Mouse (Mus musculus) MEL (cell line): ENCODE measurements around the gene Fbxl16. TPM values are rescaled to one million over a fixed set of nuclear protein-coding genes. Genes with fewer than 3 reads are reported as not detected.

Source experiments
- DNase-seq: peaks from one replicate; pipeline ENCODE4 v3.0.0; 2011; ENCODE audit warnings: low read depth, low spot score
- H3K27ac ChIP-seq: 2 replicates; pipeline ENCODE4 v1.5.1; 2012; ENCODE audit warnings: low read depth, mild to moderate bottlenecking, control low read depth, low read length, moderate library complexity; ENCODE audit not compliant: control insufficient read depth
- H3K27me3 ChIP-seq, 2 experiments: fragments of 150-350 bp in 1 of 2; sonication (generic) in 1 of 2; 2 replicates each; pipeline ENCODE4 v1.6.1; 2012; ENCODE audit warnings: low read length in 2 of 2, mild to moderate bottlenecking in 2 of 2, improper control_type of control experiment in 1 of 2, moderate library complexity in 1 of 2; ENCODE audit not compliant: insufficient read depth in 2 of 2, control insufficient read depth in 1 of 2
- H3K36me3 ChIP-seq, 2 experiments: 2 replicates each; pipeline ENCODE4 v1.6.1; 2012 to 2014; ENCODE audit warnings: low read length in 2 of 2, improper control_type of control experiment in 1 of 2, inconsistent platforms in 1 of 2, mild to moderate bottlenecking in 1 of 2; ENCODE audit not compliant: insufficient read depth in 2 of 2, control insufficient read depth in 1 of 2
- H3K4me1 ChIP-seq, 2 experiments: fragments of 150-350 bp in 1 of 2; sonication (generic) in 1 of 2; 2 replicates each; pipeline ENCODE4 v1.6.1; 2012; ENCODE audit warnings: low read length in 2 of 2, improper control_type of control experiment in 1 of 2, mild to moderate bottlenecking in 1 of 2; ENCODE audit not compliant: insufficient read depth in 2 of 2, control insufficient read depth in 1 of 2
- H3K4me3 ChIP-seq, 2 experiments: fragments of 150-350 bp in 1 of 2; sonication (generic) in 1 of 2; 2 replicates each; pipeline ENCODE4 v1.5.1; 2012; ENCODE audit warnings: low read depth in 2 of 2, low read length in 2 of 2, mild to moderate bottlenecking in 2 of 2, moderate library complexity in 2 of 2, control low read depth in 1 of 2, improper control_type of control experiment in 1 of 2; ENCODE audit not compliant: control insufficient read depth in 1 of 2, insufficient read depth in 1 of 2
- H3K79me2 ChIP-seq: 2 replicates; pipeline ENCODE4 v1.6.1; 2012; ENCODE audit warnings: mild to moderate bottlenecking, low read length, moderate library complexity; ENCODE audit not compliant: control insufficient read depth, poor library complexity, insufficient read depth
- H3K9ac ChIP-seq: 2 replicates; pipeline ENCODE4 v1.6.1; 2012; ENCODE audit warnings: low read depth, mild to moderate bottlenecking, control low read depth, low read length, moderate library complexity; ENCODE audit not compliant: control insufficient read depth, poor library complexity, severe bottlenecking
- H3K9me3 ChIP-seq: fragments of 150-350 bp; sonication (generic); replicated peaks from 2 replicates; pipeline ENCODE4 v1.6.1; 2012; ENCODE audit warnings: mild to moderate bottlenecking, low read length, improper control_type of control experiment, moderate library complexity; ENCODE audit not compliant: insufficient read depth
- BHLHE40 ChIP-seq: IDR thresholded peaks from 2 replicates; pipeline ENCODE4 v1.6.1; 2012; ENCODE audit warnings: low read depth, mild to moderate bottlenecking, inconsistent platforms, low read length, improper control_type of control experiment, borderline replicate concordance
- CHD2 ChIP-seq: IDR thresholded peaks from 2 replicates; pipeline ENCODE4 v1.6.1; 2011; ENCODE audit warnings: low read length, improper control_type of control experiment
- CTCF ChIP-seq, 3 experiments: IDR thresholded peaks in 2 of 3; conservative IDR thresholded peaks in 1 of 3; 2 replicates each; pipeline ENCODE4 v1.5.1; 2011 to 2012; ENCODE audit warnings: low read length in 3 of 3, low read depth in 2 of 3, mild to moderate bottlenecking in 2 of 3, improper control_type of control experiment in 1 of 3, inconsistent platforms in 1 of 3, mixed read lengths in 1 of 3, moderate library complexity in 1 of 3; ENCODE audit not compliant: control insufficient read depth in 1 of 3, insufficient read depth in 1 of 3, poor library complexity in 1 of 3, severe bottlenecking in 1 of 3
- ELF1 ChIP-seq: IDR thresholded peaks from 2 replicates; pipeline ENCODE4 v1.6.1; 2014; ENCODE audit warnings: low read depth, mild to moderate bottlenecking, inconsistent platforms, low read length, improper control_type of control experiment, moderate library complexity
- EP300 ChIP-seq, 2 experiments: IDR thresholded peaks; 2 replicates each; pipeline ENCODE4 v1.6.1; 2011; ENCODE audit warnings: improper control_type of control experiment in 2 of 2, low read length in 2 of 2, low read depth in 1 of 2, mild to moderate bottlenecking in 1 of 2
- ETS1 ChIP-seq: IDR thresholded peaks from 2 replicates; pipeline ENCODE4 v1.6.1; 2012; ENCODE audit warnings: low read depth, mild to moderate bottlenecking, inconsistent platforms, low read length, improper control_type of control experiment, moderate library complexity
- GABPA ChIP-seq: IDR thresholded peaks from 2 replicates; pipeline ENCODE4 v1.6.1; 2012; ENCODE audit warnings: low read depth, mild to moderate bottlenecking, inconsistent platforms, low read length, improper control_type of control experiment, moderate library complexity
- MAFK ChIP-seq: IDR thresholded peaks from 2 replicates; pipeline ENCODE4 v1.6.1; 2011; ENCODE audit warnings: low read depth, mild to moderate bottlenecking, low read length, improper control_type of control experiment, borderline replicate concordance
- MAZ ChIP-seq: IDR thresholded peaks from 2 replicates; pipeline ENCODE4 v1.6.1; 2012; ENCODE audit warnings: low read depth, mild to moderate bottlenecking, inconsistent platforms, low read length, improper control_type of control experiment
- NRF1 ChIP-seq: IDR thresholded peaks from 2 replicates; pipeline ENCODE4 v1.6.1; 2014; ENCODE audit warnings: low read depth, mild to moderate bottlenecking, inconsistent platforms, low read length, improper control_type of control experiment, moderate library complexity; ENCODE audit not compliant: poor library complexity, insufficient read depth, severe bottlenecking
- POLR2A ChIP-seq, 2 experiments: IDR thresholded peaks; 2 replicates each; pipeline ENCODE4 v1.6.1; 2011 to 2012; ENCODE audit warnings: low read length in 2 of 2, mild to moderate bottlenecking in 2 of 2, control low read depth in 1 of 2, improper control_type of control experiment in 1 of 2, low read depth in 1 of 2, moderate library complexity in 1 of 2; ENCODE audit not compliant: control insufficient read depth in 1 of 2, insufficient read depth in 1 of 2, poor library complexity in 1 of 2
- POLR2AphosphoS2 ChIP-seq: IDR thresholded peaks from 2 replicates; pipeline ENCODE4 v1.6.1; 2011; ENCODE audit warnings: low read length, improper control_type of control experiment
- RCOR1 ChIP-seq: IDR thresholded peaks from 2 replicates; pipeline ENCODE4 v1.6.1; 2012; ENCODE audit warnings: low read depth, mild to moderate bottlenecking, inconsistent platforms, low read length, improper control_type of control experiment
- SMC3 ChIP-seq: IDR thresholded peaks from 2 replicates; pipeline ENCODE4 v1.6.1; 2011; ENCODE audit warnings: low read depth, low read length, improper control_type of control experiment
- TAL1 ChIP-seq: IDR thresholded peaks from 2 replicates; pipeline ENCODE4 v1.6.1; 2012; ENCODE audit warnings: mild to moderate bottlenecking, inconsistent platforms, low read length, moderate library complexity, mixed read lengths
- TBP ChIP-seq: IDR thresholded peaks from 2 replicates; pipeline ENCODE4 v1.8.0; 2011; ENCODE audit warnings: low read depth, low read length, improper control_type of control experiment
- UBTF ChIP-seq: IDR thresholded peaks from 2 replicates; pipeline ENCODE4 v1.6.1; 2012; ENCODE audit warnings: low read depth, mild to moderate bottlenecking, inconsistent platforms, low read length, improper control_type of control experiment, moderate library complexity, borderline replicate concordance; ENCODE audit not compliant: insufficient read depth
- ZKSCAN1 ChIP-seq: IDR thresholded peaks from 2 replicates; pipeline ENCODE4 v1.6.1; 2012; ENCODE audit warnings: low read depth, mild to moderate bottlenecking, inconsistent platforms, low read length, improper control_type of control experiment, moderate library complexity
- ZNF384 ChIP-seq: IDR thresholded peaks from 2 replicates; pipeline ENCODE4 v1.6.1; 2012; ENCODE audit warnings: low read depth, mild to moderate bottlenecking, inconsistent platforms, low read length, improper control_type of control experiment
- polyA plus RNA-seq, 2 experiments: library from polyadenylated mRNA; stranded (reverse) in 1 of 2; unstranded in 1 of 2; fragments of >175 nt in 1 of 2; fragments of >200 nt in 1 of 2; gene quantifications; 2 replicates each; pipeline versions ENCODE4 v1.2.1 to v1.2.4; 2012; ENCODE audit warnings: low replicate concordance in 2 of 2, low read depth in 1 of 2; ENCODE audit not compliant: insufficient read length in 2 of 2, insufficient read depth in 1 of 2, missing spikeins in 1 of 2
- total RNA-seq: library from RNA; depleted of rRNA; stranded (reverse); fragments of 300-350 nt; gene quantifications from 2 replicates; pipeline ENCODE4 v1.2.3, GENCODE M21; 2012

The Fbxl16 gene
- total and polyA plus RNA-seq, 3 experiments = 0.11 TPM; not detected in 2

GRCm38 (mm10) chr17:25773549-25774120 is 35.2 kb upstream of the Fbxl16 start, which contains the start of gene Narfl (continued):
- TF ChIP-seq GABPA (no peak; the same call in 1 of the 2 replicates), MAFK (no peak), ZKSCAN1 (no peak), TBP (peak; percentile 97), SMC3 (peak; percentile 96), POLR2AphosphoS2 (no peak; the same call in 1 of the 2 replicates), TAL1 (no peak), ETS1 (no peak), NRF1 (peak; percentile 95), EP300 (IDR thresholded peaks at IDR 0.05; ENCODE audit: low read depth in 1 of 2, low read length in 2 of 2) (no peak)
- TF ChIP-seq, all 39 proteins: peak for 20

GRCm38 (mm10) chr17:25775318-25776062 is 33.4 kb upstream of the Fbxl16 start:
- H3K27ac ChIP-seq = no peak overlapping the region
- peaks cover 8% of the 10 kb centered on the region for H3K79me2 ChIP-seq
- no peak overlapping the region for H3K4me3 ChIP-seq
- TF ChIP-seq GABPA = no peak
- TF ChIP-seq ELF1 = no peak
- TF ChIP-seq CTCF (IDR thresholded peaks at IDR 0.05 in 2 of 3, conservative IDR thresholded peaks at IDR 0.05 in 1 of 3; ENCODE audit: control insufficient read depth in 1 of 3, insufficient read depth in 1 of 3, low read depth in 2 of 3, low read length in 3 of 3, poor library complexity in 1 of 3, severe bottlenecking in 1 of 3) = no peak
- no peak for TF ChIP-seq MAZ
- no peak for TF ChIP-seq UBTF
- no peak for TF ChIP-seq ZNF384
- no peak for TF ChIP-seq SMC3
- no peak for TF ChIP-seq RCOR1
- TF ChIP-seq NRF1 = no peak
- no peak for TF ChIP-seq POLR2A (IDR thresholded peaks at IDR 0.05; ENCODE audit: control insufficient read depth in 1 of 2, insufficient read depth in 1 of 2, low read depth in 1 of 2, low read length in 2 of 2, poor library complexity in 1 of 2)
- TF ChIP-seq BHLHE40 = no peak
- no peak for TF ChIP-seq CHD2
- no peak for TF ChIP-seq POLR2AphosphoS2
- no peaks in the 10 kb centered on the region for H3K27me3 ChIP-seq
- H3K9me3 ChIP-seq = no peaks in the 10 kb centered on the region
- H3K36me3 ChIP-seq = no peaks in the 10 kb centered on the region; a peak in 2 of 4 replicates
- peaks cover 0 to 10% of the 10 kb centered on the region in 2 experiments; a peak in 3 of 4 replicates for H3K4me1 ChIP-seq
- no peak overlapping the region for H3K9ac ChIP-seq
- DNase-seq = no peak
